Mouse (Mus musculus): ENCODE data around the gene Cst10.

Gene Cst10

GRCm38 (mm10) chr2:149404757-149405156, at the start of gene Cst10:
TSS of gene Cst10 (plus strand) at chr2:149405057.
- DNase-seq (ENCODE audit: low read depth, low spot score) = no peak

- no peak for DNase-seq (ENCODE audit: low read depth, low spot score)
Observed at GRCm38 (mm10) chr2:149392951-149393350, 11.9 kb upstream of the Cst10 start.

GRCm38 (mm10) chr2:149422564-149422963, 17.7 kb downstream of the Cst10 start:
- peak; percentile 23 for DNase-seq (ENCODE audit: low read depth, low spot score)
